Mouse (Mus musculus) MEL (cell line): ENCODE data around the gene Sipa1l2. TPM values are rescaled to one million over a fixed set of nuclear protein-coding genes. Genes with fewer than 3 reads are reported as not detected.

Experiments
- DNase-seq: peaks from one replicate; pipeline ENCODE4 v3.0.0; 2011; ENCODE audit warnings: low read depth, low spot score
- H3K27ac ChIP-seq: 2 replicates; pipeline ENCODE4 v1.5.1; 2012; ENCODE audit warnings: low read depth, mild to moderate bottlenecking, control low read depth, low read length, moderate library complexity; ENCODE audit not compliant: control insufficient read depth
- H3K27me3 ChIP-seq, 2 experiments: fragments of 150-350 bp in 1 of 2; sonication (generic) in 1 of 2; 2 replicates each; pipeline ENCODE4 v1.6.1; 2012; ENCODE audit warnings: low read length in 2 of 2, mild to moderate bottlenecking in 2 of 2, improper control_type of control experiment in 1 of 2, moderate library complexity in 1 of 2; ENCODE audit not compliant: insufficient read depth in 2 of 2, control insufficient read depth in 1 of 2
- H3K36me3 ChIP-seq, 2 experiments: 2 replicates each; pipeline ENCODE4 v1.6.1; 2012 to 2014; ENCODE audit warnings: low read length in 2 of 2, improper control_type of control experiment in 1 of 2, inconsistent platforms in 1 of 2, mild to moderate bottlenecking in 1 of 2; ENCODE audit not compliant: insufficient read depth in 2 of 2, control insufficient read depth in 1 of 2
- H3K4me1 ChIP-seq, 2 experiments: fragments of 150-350 bp in 1 of 2; sonication (generic) in 1 of 2; 2 replicates each; pipeline ENCODE4 v1.6.1; 2012; ENCODE audit warnings: low read length in 2 of 2, improper control_type of control experiment in 1 of 2, mild to moderate bottlenecking in 1 of 2; ENCODE audit not compliant: insufficient read depth in 2 of 2, control insufficient read depth in 1 of 2
- H3K4me3 ChIP-seq, 2 experiments: fragments of 150-350 bp in 1 of 2; sonication (generic) in 1 of 2; 2 replicates each; pipeline ENCODE4 v1.5.1; 2012; ENCODE audit warnings: low read depth in 2 of 2, low read length in 2 of 2, mild to moderate bottlenecking in 2 of 2, moderate library complexity in 2 of 2, control low read depth in 1 of 2, improper control_type of control experiment in 1 of 2; ENCODE audit not compliant: control insufficient read depth in 1 of 2, insufficient read depth in 1 of 2
- H3K79me2 ChIP-seq: 2 replicates; pipeline ENCODE4 v1.6.1; 2012; ENCODE audit warnings: mild to moderate bottlenecking, low read length, moderate library complexity; ENCODE audit not compliant: control insufficient read depth, poor library complexity, insufficient read depth
- H3K9ac ChIP-seq: 2 replicates; pipeline ENCODE4 v1.6.1; 2012; ENCODE audit warnings: low read depth, mild to moderate bottlenecking, control low read depth, low read length, moderate library complexity; ENCODE audit not compliant: control insufficient read depth, poor library complexity, severe bottlenecking
- H3K9me3 ChIP-seq: fragments of 150-350 bp; sonication (generic); replicated peaks from 2 replicates; pipeline ENCODE4 v1.6.1; 2012; ENCODE audit warnings: mild to moderate bottlenecking, low read length, improper control_type of control experiment, moderate library complexity; ENCODE audit not compliant: insufficient read depth
- BHLHE40 ChIP-seq: IDR thresholded peaks from 2 replicates; pipeline ENCODE4 v1.6.1; 2012; ENCODE audit warnings: low read depth, mild to moderate bottlenecking, inconsistent platforms, low read length, improper control_type of control experiment, borderline replicate concordance
- CHD2 ChIP-seq: IDR thresholded peaks from 2 replicates; pipeline ENCODE4 v1.6.1; 2011; ENCODE audit warnings: low read length, improper control_type of control experiment
- ELF1 ChIP-seq: IDR thresholded peaks from 2 replicates; pipeline ENCODE4 v1.6.1; 2014; ENCODE audit warnings: low read depth, mild to moderate bottlenecking, inconsistent platforms, low read length, improper control_type of control experiment, moderate library complexity
- EP300 ChIP-seq, 2 experiments: IDR thresholded peaks; 2 replicates each; pipeline ENCODE4 v1.6.1; 2011; ENCODE audit warnings: improper control_type of control experiment in 2 of 2, low read length in 2 of 2, low read depth in 1 of 2, mild to moderate bottlenecking in 1 of 2
- ETS1 ChIP-seq: IDR thresholded peaks from 2 replicates; pipeline ENCODE4 v1.6.1; 2012; ENCODE audit warnings: low read depth, mild to moderate bottlenecking, inconsistent platforms, low read length, improper control_type of control experiment, moderate library complexity
- GABPA ChIP-seq: IDR thresholded peaks from 2 replicates; pipeline ENCODE4 v1.6.1; 2012; ENCODE audit warnings: low read depth, mild to moderate bottlenecking, inconsistent platforms, low read length, improper control_type of control experiment, moderate library complexity
- GATA1 ChIP-seq: IDR thresholded peaks from 2 replicates; pipeline ENCODE4 v1.6.1; 2011; ENCODE audit warnings: low read depth, low read length, improper control_type of control experiment
- HCFC1 ChIP-seq: IDR thresholded peaks from 2 replicates; pipeline ENCODE4 v1.6.1; 2012; ENCODE audit warnings: low read depth, mild to moderate bottlenecking, inconsistent platforms, low read length, improper control_type of control experiment, moderate library complexity
- JUND ChIP-seq: IDR thresholded peaks from 2 replicates; pipeline ENCODE4 v1.6.1; 2011; ENCODE audit warnings: low read depth, mild to moderate bottlenecking, improper control_type of control experiment, low read length
- KAT2A ChIP-seq: conservative IDR thresholded peaks from 2 replicates; pipeline ENCODE4 v1.6.1; 2012; ENCODE audit warnings: low read depth, low read length, improper control_type of control experiment, inconsistent platforms
- MAFK ChIP-seq: IDR thresholded peaks from 2 replicates; pipeline ENCODE4 v1.6.1; 2011; ENCODE audit warnings: low read depth, mild to moderate bottlenecking, low read length, improper control_type of control experiment, borderline replicate concordance
- MAX ChIP-seq: IDR thresholded peaks from 2 replicates; pipeline ENCODE4 v1.6.1; 2011; ENCODE audit warnings: low read length, improper control_type of control experiment
- MAZ ChIP-seq: IDR thresholded peaks from 2 replicates; pipeline ENCODE4 v1.6.1; 2012; ENCODE audit warnings: low read depth, mild to moderate bottlenecking, inconsistent platforms, low read length, improper control_type of control experiment
- MEF2A ChIP-seq: IDR thresholded peaks from 2 replicates; pipeline ENCODE4 v1.6.1; 2014; ENCODE audit warnings: low read depth, mild to moderate bottlenecking, inconsistent platforms, low read length, improper control_type of control experiment; ENCODE audit not compliant: poor library complexity, insufficient replicate concordance, severe bottlenecking; ENCODE audit errors: extremely low read depth
- MXI1 ChIP-seq: IDR thresholded peaks from 2 replicates; pipeline ENCODE4 v1.6.1; 2011; ENCODE audit warnings: mild to moderate bottlenecking, low read depth, low read length, improper control_type of control experiment
- MYC ChIP-seq: IDR thresholded peaks from 2 replicates; pipeline ENCODE4 v1.6.1; 2011; ENCODE audit warnings: low read depth, mild to moderate bottlenecking, low read length, improper control_type of control experiment, moderate library complexity
- POLR2A ChIP-seq, 2 experiments: IDR thresholded peaks; 2 replicates each; pipeline ENCODE4 v1.6.1; 2011 to 2012; ENCODE audit warnings: low read length in 2 of 2, mild to moderate bottlenecking in 2 of 2, control low read depth in 1 of 2, improper control_type of control experiment in 1 of 2, low read depth in 1 of 2, moderate library complexity in 1 of 2; ENCODE audit not compliant: control insufficient read depth in 1 of 2, insufficient read depth in 1 of 2, poor library complexity in 1 of 2
- POLR2AphosphoS2 ChIP-seq: IDR thresholded peaks from 2 replicates; pipeline ENCODE4 v1.6.1; 2011; ENCODE audit warnings: low read length, improper control_type of control experiment
- POLR2AphosphoS5 ChIP-seq: IDR thresholded peaks from 2 replicates; pipeline ENCODE4 v1.6.1; 2012; ENCODE audit warnings: low read depth, borderline replicate concordance, mild to moderate bottlenecking, inconsistent platforms, low read length, moderate library complexity, mixed read lengths
- RAD21 ChIP-seq: IDR thresholded peaks from 2 replicates; pipeline ENCODE4 v1.6.1; 2011; ENCODE audit warnings: mild to moderate bottlenecking, low read depth, low read length, improper control_type of control experiment
- SIN3A ChIP-seq: IDR thresholded peaks from 2 replicates; pipeline ENCODE4 v1.6.1; 2012; ENCODE audit warnings: low read length, improper control_type of control experiment, inconsistent platforms
- SMC3 ChIP-seq: IDR thresholded peaks from 2 replicates; pipeline ENCODE4 v1.6.1; 2011; ENCODE audit warnings: low read depth, low read length, improper control_type of control experiment
- TCF12 ChIP-seq: IDR thresholded peaks from 2 replicates; pipeline ENCODE4 v1.6.1; 2014; ENCODE audit warnings: low read depth, mild to moderate bottlenecking, inconsistent platforms, low read length, improper control_type of control experiment, moderate library complexity
- USF2 ChIP-seq, 2 experiments: IDR thresholded peaks; 2 replicates each; pipeline ENCODE4 v1.6.1; 2011 to 2012; ENCODE audit warnings: improper control_type of control experiment in 2 of 2, low read length in 2 of 2, borderline replicate concordance in 1 of 2, inconsistent platforms in 1 of 2, low read depth in 1 of 2, mild to moderate bottlenecking in 1 of 2; ENCODE audit not compliant: insufficient read depth in 1 of 2
- polyA plus RNA-seq, 2 experiments: library from polyadenylated mRNA; stranded (reverse) in 1 of 2; unstranded in 1 of 2; fragments of >175 nt in 1 of 2; fragments of >200 nt in 1 of 2; gene quantifications; 2 replicates each; pipeline versions ENCODE4 v1.2.1 to v1.2.4; 2012; ENCODE audit warnings: low replicate concordance in 2 of 2, low read depth in 1 of 2; ENCODE audit not compliant: insufficient read length in 2 of 2, insufficient read depth in 1 of 2, missing spikeins in 1 of 2
- total RNA-seq: library from RNA; depleted of rRNA; stranded (reverse); fragments of 300-350 nt; gene quantifications from 2 replicates; pipeline ENCODE4 v1.2.3, GENCODE M21; 2012

Sipa1l2 gene
- total and polyA plus RNA-seq, 3 experiments = not detected

- TF ChIP-seq EP300 (IDR thresholded peaks at IDR 0.05; ENCODE audit: low read depth in 1 of 2, low read length in 2 of 2) = no peak
- TF ChIP-seq SIN3A = no peak
- no peak for TF ChIP-seq ETS1
- no peak for TF ChIP-seq MYC
- TF ChIP-seq MAZ = no peak
- TF ChIP-seq SMC3 = no peak
- no peak for TF ChIP-seq USF2 (IDR thresholded peaks at IDR 0.05; ENCODE audit: borderline replicate concordance in 1 of 2, insufficient read depth in 1 of 2, low read depth in 1 of 2, low read length in 2 of 2)
- TF ChIP-seq GATA1 = no peak
- no peak for TF ChIP-seq POLR2AphosphoS5
- no peak for TF ChIP-seq MXI1
- TF ChIP-seq KAT2A = no peak
- no peak for TF ChIP-seq GABPA
- no peak for TF ChIP-seq ELF1
- TF ChIP-seq CHD2 = no peak
- TF ChIP-seq POLR2AphosphoS2 = no peak
- no peak for TF ChIP-seq MEF2A
- TF ChIP-seq TCF12 = no peak
- no peak for TF ChIP-seq RAD21
- TF ChIP-seq BHLHE40 = no peak
- TF ChIP-seq HCFC1 = no peak
- TF ChIP-seq, all 39 proteins: peak for 0
- H3K4me3 ChIP-seq = no peak overlapping the region
- H3K79me2 ChIP-seq = no peaks in the 10 kb centered on the region
- H3K27ac ChIP-seq = no peak overlapping the region
- no peaks in the 10 kb centered on the region for H3K9me3 ChIP-seq
- H3K4me1 ChIP-seq = no peaks in the 10 kb centered on the region
- H3K27me3 ChIP-seq = no peaks in the 10 kb centered on the region
- H3K36me3 ChIP-seq = no peaks in the 10 kb centered on the region
- no peak overlapping the region for H3K9ac ChIP-seq
- DNase-seq = no peak
Observed at GRCm38 (mm10) chr8:125529019-125529418, 40.6 kb downstream of the Sipa1l2 start.

GRCm38 (mm10) chr8:125527941-125528340, 41.7 kb downstream of the Sipa1l2 start:
- TF ChIP-seq MAX (no peak), JUND (no peak), POLR2A (IDR thresholded peaks at IDR 0.05; ENCODE audit: control insufficient read depth in 1 of 2, insufficient read depth in 1 of 2, low read depth in 1 of 2, low read length in 2 of 2, poor library complexity in 1 of 2) (no peak), GABPA (no peak), MAFK (no peak), MYC (no peak), TCF12 (no peak), POLR2AphosphoS2 (no peak), SIN3A (no peak)
- Histone ChIP-seq H3K4me3 (no peak overlapping the region), H3K9ac (no peak overlapping the region), H3K36me3 (no peaks in the 10 kb centered on the region), H3K27ac (no peak overlapping the region), H3K4me1 (no peaks in the 10 kb centered on the region), H3K79me2 (no peaks in the 10 kb centered on the region), H3K9me3 (no peaks in the 10 kb centered on the region), H3K27me3 (no peaks in the 10 kb centered on the region)
- no peak for DNase-seq
